Mouse (Mus musculus): Measurements from ENCODE around the gene Gm17093.
"Not testable (repeated sequence)": the region's sequence is repeated elsewhere in the genome, so short reads cannot be mapped to it uniquely, and the experiment has no call there.

The Gm17093 gene

GRCm38 (mm10) chr14:44517976-44518375 is at the start of gene Gm17093:
Gene Gm17093 (plus strand): TSS chr14:44518276.
- not testable (repeated sequence) for DNase-seq

DNA sequence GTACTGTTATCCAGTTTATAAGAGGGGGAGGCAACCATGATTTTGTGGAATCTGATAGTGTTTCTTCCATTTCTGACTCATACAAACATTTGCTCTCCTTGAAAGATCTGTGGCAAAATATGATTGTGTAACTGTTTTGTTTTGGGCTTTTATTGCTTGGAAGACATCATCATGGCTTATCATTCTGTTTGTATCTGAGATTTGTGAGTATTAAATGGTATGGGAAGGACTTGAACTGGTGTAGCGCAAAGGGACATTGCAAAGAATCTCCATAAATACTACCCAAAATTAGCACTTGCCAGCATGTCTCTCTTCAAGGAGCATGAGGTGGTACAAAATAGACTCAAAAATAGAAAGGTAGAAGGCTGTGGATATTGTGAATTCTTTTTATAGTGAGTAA is 25.9 kb upstream of the Gm17093 start, which contains the start of gene BC061237:
BC061237 (plus strand) TSS at position 301 of the 400 bp plus-strand sequence.
- not testable (repeated sequence) for DNase-seq

GRCm38 (mm10) chr14:44547961-44548360 is 29.9 kb downstream of the Gm17093 start:
- DNase-seq = not testable (repeated sequence)
